Mouse (Mus musculus): Measurements from ENCODE around the gene Il9r.

Il9r gene

GRCm38 (mm10) chr11:32198256-32198955 lies 1.7 kb downstream of the Il9r start:
- DNase-seq = no peak

GRCm38 (mm10) chr11:32197766-32198165 lies 2.3 kb downstream of the Il9r start:
- DNase-seq = no peak

- no peak for DNase-seq
Observed at GRCm38 (mm10) chr11:32196727-32197126, 3.4 kb downstream of the Il9r start.

DNA sequence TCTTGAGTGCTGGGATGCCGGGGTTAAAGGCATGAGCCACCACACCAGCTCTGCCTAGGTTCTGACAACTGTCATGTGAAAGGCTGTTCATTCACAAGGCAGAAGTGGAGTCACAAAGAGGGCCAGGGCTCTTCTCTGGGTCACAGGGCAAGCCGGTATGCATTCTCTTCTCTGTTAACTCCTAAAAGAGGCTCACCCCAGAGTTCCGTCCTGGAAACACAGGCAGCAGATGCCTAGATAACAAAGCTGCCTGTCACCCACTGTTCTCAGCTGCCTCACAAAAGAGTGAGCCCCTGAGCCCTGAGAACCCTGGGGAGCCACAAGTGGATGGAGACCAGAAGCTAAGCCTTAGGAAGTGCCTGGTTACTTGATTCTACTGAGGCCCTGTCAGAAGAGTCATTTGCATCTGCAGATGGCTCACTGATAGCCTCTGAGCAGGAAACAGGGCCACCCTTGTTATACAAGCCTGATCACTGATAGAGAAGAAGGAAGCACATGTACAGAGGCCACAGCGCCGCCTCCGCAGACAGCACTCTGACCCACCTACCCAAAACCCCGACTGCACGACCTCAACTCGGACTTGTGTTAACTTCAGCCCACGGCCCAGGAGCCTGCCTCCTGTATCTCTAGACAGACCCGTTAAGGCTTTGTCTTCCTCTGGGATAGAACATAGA lies 4.1 kb downstream of the Il9r start:
- no peak for DNase-seq

DNA sequence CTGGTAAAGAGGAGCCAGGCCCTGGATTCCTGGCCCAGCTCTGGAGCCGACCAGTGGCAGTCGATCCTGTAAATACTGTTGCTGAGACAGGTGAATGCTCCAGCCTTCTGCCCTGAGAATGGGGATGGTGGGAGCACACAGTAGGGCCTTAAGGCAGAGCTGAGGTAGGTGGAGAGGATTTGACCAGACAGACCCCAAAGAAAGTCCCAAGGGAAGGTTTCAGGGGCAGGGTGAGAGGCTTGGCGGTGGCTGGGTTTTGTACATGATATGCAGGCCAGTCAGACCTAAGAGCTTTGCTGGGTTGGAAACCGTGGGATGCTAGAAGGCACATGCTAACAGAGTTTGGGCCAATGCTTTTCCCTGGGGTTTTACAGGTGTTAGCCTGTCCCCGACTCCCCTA lies 5.5 kb downstream of the Il9r start:
- no peak for DNase-seq

DNA sequence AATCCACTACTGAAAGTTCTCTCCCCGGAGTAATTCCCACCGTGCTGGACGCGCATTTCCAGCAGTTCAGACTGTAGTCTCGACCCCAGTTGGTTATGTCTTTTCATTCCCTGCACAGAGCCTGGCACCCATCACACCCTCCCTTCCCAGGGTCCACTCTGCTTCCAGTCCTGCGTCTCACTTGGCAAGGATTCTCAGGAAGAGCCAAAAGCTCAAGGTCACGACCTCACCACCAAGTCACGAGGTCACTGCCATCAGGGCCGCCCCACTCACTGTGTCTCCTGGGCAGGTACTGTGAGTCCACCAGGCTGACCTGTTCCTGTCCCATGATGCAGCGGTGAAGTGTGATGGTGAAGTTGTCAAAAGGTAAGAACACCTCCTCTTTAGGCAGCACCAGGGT lies 6.0 kb downstream of the Il9r start:
- DNase-seq = no peak

GRCm38 (mm10) chr11:32193156-32193555 lies 6.9 kb downstream of the Il9r start:
- DNase-seq = no peak

DNA sequence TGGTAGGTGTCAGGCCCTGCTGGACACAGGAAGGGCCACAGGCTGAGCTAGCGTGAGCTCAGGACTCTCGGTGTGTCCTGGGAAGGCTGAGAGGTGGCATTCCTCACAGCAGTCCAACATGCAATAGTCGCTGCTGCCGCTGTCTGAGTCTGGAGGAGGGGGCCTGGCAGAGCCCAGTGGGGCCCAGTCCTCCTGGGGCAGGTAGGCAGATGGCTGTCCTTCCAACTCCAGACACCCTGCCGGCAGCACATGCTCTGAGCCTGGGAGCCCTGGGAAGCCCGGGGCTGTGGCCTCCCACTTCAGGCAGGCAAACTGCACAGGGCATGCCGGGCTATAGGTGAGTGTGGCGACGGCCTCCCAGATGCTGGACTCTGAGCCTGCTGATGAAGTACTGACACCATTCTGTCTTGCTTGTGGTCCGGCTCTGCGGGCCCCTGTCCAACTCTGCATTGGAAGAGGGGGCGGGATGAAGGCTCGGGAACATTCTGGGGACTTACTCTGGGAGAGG lies 9.4 kb downstream of the Il9r start:
- no peak for DNase-seq

- DNase-seq = peak in 1 of 2 experiments; percentile 44
Observed at GRCm38 (mm10) chr11:32190119-32190518, 10.0 kb downstream of the Il9r start.

DNA sequence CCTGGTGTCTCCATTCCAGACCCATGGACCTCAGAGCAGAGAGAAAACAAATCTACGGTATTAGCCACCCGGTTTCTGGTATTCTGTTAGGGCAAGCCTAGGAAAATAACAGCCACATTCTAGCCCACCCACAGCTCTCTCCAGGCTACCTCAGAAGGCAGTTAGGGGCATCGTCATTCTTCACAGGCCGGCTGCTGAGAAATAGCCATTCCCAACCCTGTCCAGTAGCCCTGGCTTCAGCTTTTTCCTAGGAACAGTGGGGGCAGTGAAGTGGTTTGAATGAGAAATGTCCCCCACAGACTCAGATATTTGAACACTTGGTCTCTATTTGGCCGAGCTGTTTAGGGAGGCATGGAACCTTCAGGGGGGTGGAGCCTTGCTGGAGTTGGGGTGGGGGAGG lies 10.6 kb downstream of the Il9r start:
- DNase-seq = no peak

DNA sequence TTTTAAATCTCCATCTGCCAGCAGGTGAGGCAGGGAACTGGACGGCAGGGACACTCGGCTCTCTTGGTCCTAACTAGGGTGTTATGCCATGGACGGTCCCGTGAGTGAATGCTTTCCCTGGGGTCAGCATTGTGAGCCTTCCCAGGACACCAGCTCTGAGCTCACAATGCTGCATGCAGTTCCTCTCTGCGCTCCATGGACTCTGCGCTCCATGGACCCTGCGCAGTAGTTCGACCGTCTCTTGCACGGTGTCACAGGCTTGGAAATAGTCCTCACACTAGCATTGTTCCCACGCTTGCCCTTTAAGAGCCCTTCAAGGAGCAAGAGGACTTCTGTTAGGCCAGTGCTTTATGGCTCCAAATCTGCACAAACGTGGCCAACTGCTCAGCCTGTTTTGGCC lies 11.2 kb downstream of the Il9r start:
- DNase-seq = no peak

DNA sequence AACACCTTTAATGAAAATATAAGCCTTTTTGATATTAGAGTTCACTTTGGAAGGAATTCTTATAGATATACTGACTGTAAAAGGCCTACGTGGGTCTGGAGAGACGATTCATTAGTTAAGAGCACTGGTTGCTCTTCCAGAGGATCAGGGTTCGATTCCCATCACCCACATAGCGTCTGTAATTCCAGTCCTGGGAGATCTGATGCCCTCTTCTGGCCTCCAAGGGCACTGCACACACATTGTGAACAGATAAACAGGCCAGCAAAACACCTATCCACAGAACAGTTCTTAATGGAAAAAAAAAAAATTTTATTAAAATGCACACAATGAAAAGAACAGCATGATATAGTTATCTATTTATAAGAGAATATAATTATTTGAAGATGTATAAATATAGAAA lies 12.8 kb downstream of the Il9r start:
- DNase-seq = no peak

DNA sequence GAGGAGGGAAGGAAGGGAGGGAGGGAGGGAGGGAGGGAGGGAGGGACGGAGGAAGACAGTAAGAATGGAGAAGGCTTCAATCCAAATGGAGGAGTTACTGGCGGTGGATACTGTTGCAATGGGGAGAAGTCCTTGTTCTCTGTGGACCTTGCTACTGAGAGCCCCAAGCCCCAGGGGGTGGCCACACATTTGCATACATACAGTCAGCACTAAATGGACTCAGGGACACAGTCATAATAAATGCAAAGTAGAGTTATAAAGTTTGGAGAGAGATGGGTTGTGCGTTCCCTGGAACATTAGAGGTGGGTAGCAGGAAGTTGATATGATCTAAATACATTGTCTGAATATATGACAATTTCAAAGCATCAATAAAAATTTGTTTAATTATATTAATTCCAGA lies 14.0 kb downstream of the Il9r start:
- DNase-seq = no peak

DNA sequence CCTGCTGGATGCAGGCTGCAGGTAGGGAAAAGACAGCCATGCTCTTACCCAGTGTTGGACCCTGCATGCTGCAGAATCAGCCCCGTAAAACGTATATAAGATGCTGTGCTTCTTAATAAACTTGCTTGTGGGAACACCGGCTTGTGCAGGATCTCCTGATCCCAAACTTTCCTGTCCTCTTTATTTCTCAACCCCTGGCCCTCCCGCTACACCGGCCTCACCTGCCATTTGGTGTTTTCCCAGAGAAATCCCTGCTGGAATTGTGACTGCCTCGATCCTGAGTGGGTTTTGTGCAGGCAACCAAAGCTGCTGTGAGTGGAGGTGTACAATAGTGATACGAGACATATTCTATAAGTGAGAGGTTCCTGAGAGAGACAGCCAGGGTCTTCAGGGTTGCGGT lies 15.6 kb downstream of the Il9r start:
- DNase-seq = no peak

DNA sequence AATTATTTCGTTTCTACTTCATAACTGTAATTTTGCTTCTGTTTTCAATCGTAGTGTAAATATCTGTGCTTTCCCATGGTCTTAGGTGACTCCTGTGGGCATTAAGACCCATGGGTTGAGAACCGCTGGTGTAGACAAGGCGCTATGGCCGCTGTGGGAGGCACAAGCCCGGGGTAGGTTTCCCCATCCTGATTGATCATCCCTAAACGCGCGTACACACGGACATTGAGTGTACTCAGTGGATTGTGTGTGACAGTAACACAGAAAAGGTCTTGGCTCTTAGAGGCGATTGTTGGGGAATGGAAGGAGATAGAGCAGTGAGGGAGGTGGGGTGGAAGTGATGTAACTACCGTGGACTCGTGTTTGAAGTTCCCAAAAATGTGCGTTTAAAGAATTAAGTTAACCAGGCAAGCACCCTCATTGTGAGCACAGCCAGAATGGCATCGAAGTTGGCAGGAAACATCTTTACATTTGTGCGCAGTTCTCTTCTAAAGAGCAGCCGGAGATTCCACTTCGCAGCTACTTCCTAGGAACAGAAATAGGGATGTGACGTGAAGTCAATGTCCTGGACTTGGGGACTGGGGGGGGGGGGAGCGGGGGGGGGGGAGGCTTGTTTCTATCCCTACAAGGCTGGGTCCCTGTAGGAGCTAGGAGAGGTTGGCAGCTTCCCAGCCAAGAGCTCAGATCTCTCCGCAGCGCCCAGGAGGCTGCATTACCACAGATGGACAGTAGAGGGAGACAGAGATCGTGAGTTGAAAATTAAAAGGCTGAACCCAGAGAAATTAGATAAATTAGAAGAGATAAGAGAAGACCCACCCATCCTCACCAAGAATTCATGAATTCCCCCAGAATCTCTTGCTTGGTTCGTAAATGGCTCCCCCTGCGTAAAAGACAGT lies 17.9 kb downstream of the Il9r start:
- DNase-seq = peak; percentile 89

- no peak for DNase-seq
Observed at GRCm38 (mm10) chr11:32181246-32181645, 18.8 kb downstream of the Il9r start.

GRCm38 (mm10) chr11:32178506-32178905 lies 21.6 kb downstream of the Il9r start:
- no peak for DNase-seq

- no peak for DNase-seq
Observed at GRCm38 (mm10) chr11:32166683-32167082, 33.4 kb downstream of the Il9r start.

GRCm38 (mm10) chr11:32161922-32162804 lies 37.9 kb downstream of the Il9r start:
- peak; percentile 91 to 92 for DNase-seq

DNA sequence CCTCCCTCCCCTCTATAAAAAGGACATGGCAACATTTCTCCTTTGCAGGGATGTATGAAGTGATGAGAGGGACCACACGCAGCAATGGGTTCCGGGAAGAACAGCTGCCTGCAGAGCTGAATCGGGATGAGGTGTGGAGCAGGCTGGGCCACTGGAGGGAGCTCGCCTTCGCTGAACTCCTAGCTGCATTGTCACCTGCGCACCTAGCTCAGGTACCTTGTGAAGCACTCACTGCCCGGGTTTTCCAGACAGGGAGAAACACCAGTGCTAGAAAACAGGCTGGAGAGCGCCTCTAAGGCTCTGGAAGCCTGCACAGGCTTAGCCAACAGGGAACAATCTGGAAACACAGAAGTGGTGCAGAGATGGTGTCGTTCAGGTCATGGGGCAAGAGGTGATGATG lies 38.6 kb downstream of the Il9r start:
- DNase-seq = peak; percentile 64 to 73

DNA sequence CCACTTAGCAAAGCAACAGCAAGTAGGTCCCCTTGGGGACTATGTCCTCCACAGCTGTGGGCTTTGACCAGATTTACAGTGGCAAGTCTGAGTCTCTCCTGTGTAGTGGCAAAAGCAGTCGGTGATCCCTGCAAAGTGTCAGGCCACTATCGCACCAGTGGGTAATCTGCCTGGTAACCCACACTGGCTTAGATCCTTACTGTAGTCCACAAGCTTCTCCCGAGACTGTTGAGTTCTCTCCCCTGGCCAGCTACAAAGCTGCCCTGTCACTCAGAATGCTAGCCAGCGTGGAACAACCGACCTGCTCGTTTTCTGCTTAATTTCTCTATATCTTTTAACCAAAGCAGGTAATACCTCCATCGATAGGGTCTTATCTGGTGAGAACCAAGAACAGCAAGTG lies 39.7 kb downstream of the Il9r start:
- no peak for DNase-seq

GRCm38 (mm10) chr11:32159176-32159575 lies 40.9 kb downstream of the Il9r start:
- no peak for DNase-seq

Data from kidney, postnatal 4 days (tissue).